Mouse (Mus musculus): ENCODE data around the gene Tuba8. TPM values are rescaled to one million over a fixed set of nuclear protein-coding genes. Genes with fewer than 3 reads are reported as not detected.
A peak's percentile ranks its signal among the peaks of the same experiment; 100 is the strongest.

Gene Tuba8
- polyA plus RNA-seq, 1 experiment from 2014 or later = 5.4 TPM

DNA sequence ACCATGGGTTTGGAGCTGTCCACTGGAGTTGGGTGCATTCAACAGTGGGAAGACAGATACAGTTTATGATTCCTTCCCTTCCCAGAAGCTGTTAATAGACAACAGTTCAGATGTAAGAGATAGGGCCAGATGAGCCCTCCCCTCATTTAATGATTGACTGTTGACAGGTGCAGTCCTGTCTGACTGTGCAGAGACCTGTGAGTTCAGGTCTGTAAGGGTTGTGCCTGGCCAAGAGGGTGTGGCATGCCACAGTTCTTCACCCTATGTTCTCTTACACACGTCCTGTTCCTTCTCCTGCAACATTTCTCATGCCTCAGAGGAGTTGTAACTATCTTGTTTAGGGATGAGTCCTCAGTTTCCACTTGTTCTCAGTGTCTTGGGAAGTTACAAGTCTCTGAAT is 22.2 kb downstream of the Tuba8 start:
- Histone ChIP-seq H3K9me3 (replicated peaks) (no peaks in the 10 kb centered on the region), H3K4me2 (no peak overlapping the region), H3K9ac (no peak overlapping the region), H3K27me3 (no peaks in the 10 kb centered on the region), H3K4me3 (replicated peaks) (no peak overlapping the region), H3K36me3 (replicated peaks) (no peaks in the 10 kb centered on the region), H3K27ac (replicated peaks) (no peak overlapping the region), H3K4me1 (replicated peaks) (peaks cover 4% of the 10 kb centered on the region; the same call in 1 of the 2 replicates)
- no peak for ATAC-seq (ENCODE audit: insufficient read depth)
- 42% methylated on average over 1 of the region's 1 CpGs for WGBS (ENCODE audit: insufficient replicate concordance)

DNA sequence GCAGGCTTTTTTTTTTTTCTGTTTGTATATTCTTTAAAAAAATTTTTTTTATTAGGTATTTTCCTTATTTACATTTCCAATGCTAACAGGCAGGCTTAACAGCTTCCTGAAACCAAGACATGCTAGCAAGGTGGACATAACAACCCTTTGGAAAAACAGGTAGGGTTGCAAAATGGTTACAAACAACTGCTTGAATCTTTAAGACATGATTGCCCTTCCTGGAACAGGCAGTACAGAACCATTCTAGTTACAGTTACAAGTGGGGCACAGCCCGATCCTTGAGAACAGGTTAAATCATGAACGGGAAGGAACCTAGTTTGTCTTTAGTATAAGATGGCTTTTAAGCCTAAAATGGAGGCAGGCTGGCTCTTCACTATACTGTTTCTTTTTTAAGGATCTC is 25.9 kb downstream of the Tuba8 start:
- 60% methylated on average over 2 of the region's 2 CpGs for WGBS (ENCODE audit: insufficient replicate concordance)
- H3K27me3 ChIP-seq = no peaks in the 10 kb centered on the region

DNA sequence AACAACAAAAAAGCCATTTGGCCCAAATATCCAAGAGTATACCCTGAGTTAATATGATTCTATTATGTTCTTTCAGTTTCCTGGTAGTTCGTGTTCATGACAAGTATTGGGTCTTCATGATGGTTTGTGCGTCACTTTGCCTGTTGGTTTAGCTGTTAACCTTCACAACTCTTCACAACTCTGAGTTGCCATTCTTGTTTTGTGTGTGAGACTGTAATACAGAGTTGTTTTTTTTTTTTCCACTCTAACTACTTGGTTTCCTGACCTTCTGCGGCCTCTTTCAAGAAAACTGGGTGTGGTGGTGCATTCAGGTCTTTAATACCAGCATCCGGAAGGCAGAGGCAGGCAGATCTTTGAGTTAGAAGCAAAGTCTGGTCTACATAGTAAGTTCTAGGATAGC is 27.7 kb downstream of the Tuba8 start:
- no peak for ATAC-seq (ENCODE audit: insufficient read depth)
- Histone ChIP-seq H3K4me1 (replicated peaks) (peaks cover 9% of the 10 kb centered on the region; the same call in 1 of the 2 replicates), H3K4me3 (replicated peaks) (no peak overlapping the region), H3K27ac (replicated peaks) (no peak overlapping the region), H3K36me3 (replicated peaks) (no peaks in the 10 kb centered on the region), H3K4me2 (no peak overlapping the region), H3K9ac (no peak overlapping the region), H3K9me3 (replicated peaks) (no peaks in the 10 kb centered on the region), H3K27me3 (no peaks in the 10 kb centered on the region; the same call in 1 of the 2 replicates)
- 80% methylated on average over 4 of the region's 4 CpGs for WGBS (ENCODE audit: insufficient replicate concordance)

More for the DNA sequence above, 25.9 kb downstream of the Tuba8 start:
- Histone ChIP-seq H3K4me2 (no peak overlapping the region), H3K4me3 (replicated peaks) (no peak overlapping the region), H3K27ac (replicated peaks) (no peak overlapping the region), H3K4me1 (replicated peaks) (peaks cover 6% of the 10 kb centered on the region; the same call in 1 of the 2 replicates), H3K9ac (no peak overlapping the region), H3K9me3 (replicated peaks) (no peaks in the 10 kb centered on the region), H3K36me3 (replicated peaks) (no peaks in the 10 kb centered on the region)
- ATAC-seq (ENCODE audit: insufficient read depth) = no peak

DNA sequence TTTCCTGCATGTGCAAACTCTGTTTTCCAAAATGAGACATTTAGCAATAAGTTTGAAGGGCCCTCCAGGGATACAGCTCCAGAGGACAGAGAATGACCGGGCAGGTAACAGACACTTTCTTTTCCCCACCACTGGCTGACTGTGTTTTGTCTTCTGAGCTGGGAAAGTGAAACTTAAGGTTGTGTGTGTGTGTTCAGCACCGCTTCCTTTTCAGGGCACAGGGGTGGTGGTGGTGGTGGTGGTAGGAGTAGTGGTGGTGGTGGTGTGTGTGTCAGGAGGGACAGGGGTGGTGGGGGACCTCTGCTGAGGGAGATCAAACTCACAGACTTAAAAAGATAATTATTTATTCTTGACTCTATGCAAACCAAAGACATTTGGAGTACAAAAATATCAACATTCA is 31.3 kb downstream of the Tuba8 start:
- H3K9me3 ChIP-seq (replicated peaks) = no peaks in the 10 kb centered on the region
- 46% methylated on average over 2 of the region's 2 CpGs for WGBS (ENCODE audit: insufficient replicate concordance)
- no peaks in the 10 kb centered on the region; the same call in 1 of the 2 replicates for H3K27me3 ChIP-seq
- ATAC-seq (ENCODE audit: insufficient read depth) = no peak
- H3K4me2 ChIP-seq = no peak overlapping the region
- H3K4me3 ChIP-seq (replicated peaks) = no peak overlapping the region
- H3K4me1 ChIP-seq (replicated peaks) = peaks cover 35% of the 10 kb centered on the region
- no peaks in the 10 kb centered on the region for H3K36me3 ChIP-seq (replicated peaks)
- no peak overlapping the region for H3K9ac ChIP-seq
- no peak overlapping the region for H3K27ac ChIP-seq (replicated peaks)

DNA sequence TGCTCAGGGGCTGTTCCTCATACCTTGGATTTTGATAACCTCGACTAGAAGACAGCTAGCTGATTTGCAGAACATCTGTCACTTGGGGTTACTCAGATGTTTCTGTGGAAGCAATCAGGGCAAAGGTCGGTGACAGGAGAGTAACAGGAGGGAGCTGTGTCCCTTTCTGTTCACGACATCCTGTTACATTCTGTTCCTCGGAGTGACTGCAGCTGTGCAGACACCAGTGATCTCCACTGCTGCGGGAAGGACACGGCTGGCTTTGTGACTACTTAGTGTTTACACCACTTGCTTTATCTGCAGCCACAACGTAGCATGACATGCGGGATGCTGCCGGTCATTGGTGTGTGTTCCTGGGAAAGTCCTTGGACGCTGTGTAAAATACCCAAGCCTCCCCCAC is 32.7 kb downstream of the Tuba8 start:
- no peak overlapping the region for H3K4me2 ChIP-seq
- H3K27me3 ChIP-seq = peaks cover 4% of the 10 kb centered on the region; the same call in 1 of the 2 replicates
- H3K27ac ChIP-seq (replicated peaks) = no peak overlapping the region
- H3K9me3 ChIP-seq (replicated peaks) = no peaks in the 10 kb centered on the region
- ATAC-seq (ENCODE audit: insufficient read depth) = no peak
- H3K4me1 ChIP-seq (replicated peaks) = peaks cover 47% of the 10 kb centered on the region
- 45% methylated on average over 10 of the region's 10 CpGs for WGBS (ENCODE audit: insufficient replicate concordance)
- H3K4me3 ChIP-seq (replicated peaks) = no peak overlapping the region
- no peaks in the 10 kb centered on the region for H3K36me3 ChIP-seq (replicated peaks)
- no peak overlapping the region for H3K9ac ChIP-seq

DNA sequence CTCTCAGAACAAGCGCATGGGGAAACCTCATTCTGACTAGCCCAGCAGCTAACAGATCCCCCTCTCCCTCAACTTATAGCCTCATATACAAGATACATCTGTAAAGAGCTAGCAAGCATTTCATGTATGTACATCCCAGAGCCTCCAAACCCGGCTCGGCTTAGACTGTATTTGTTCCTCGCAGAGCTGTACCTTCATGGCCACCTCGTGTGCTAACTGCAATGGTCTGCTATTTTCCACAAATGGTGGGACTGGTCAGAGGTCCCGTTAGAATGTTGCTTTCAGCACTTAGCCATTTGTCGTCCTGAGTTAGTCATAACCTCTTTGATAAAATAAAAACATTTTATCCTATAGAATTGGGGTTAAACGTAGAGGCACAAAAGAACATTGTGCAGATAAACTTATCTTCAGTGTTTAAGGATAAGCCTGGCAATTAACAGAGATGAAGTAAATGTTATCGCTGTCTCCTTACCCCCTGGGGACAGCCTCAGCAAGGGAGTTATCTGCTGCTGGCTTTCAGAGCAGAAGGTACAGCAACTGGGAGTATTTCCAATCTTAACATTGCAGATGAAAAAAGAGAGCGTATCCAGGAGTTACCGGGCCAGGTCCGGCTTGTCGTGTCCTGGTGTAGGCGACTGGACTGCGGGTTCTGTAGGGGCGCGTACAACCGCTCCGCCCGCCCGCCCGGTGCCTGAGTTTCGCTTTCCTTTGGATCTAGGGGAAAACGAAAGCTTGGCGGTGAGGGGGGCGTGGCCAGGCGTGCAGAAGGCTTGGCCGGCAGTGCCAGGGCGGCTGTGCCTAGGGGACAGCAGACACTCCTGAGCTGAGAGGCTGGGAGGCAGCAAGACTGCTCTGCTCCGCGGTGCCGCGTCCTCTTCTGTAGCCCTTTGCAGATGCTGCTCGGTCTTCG is 34.9 kb downstream of the Tuba8 start, which contains the start of gene Usp18:
Usp18 (plus strand) TSS at position 780 of the 910 bp plus-strand sequence.
- no peaks in the 10 kb centered on the region for H3K9me3 ChIP-seq (replicated peaks)
- peaks cover 4% of the 10 kb centered on the region; the same call in 1 of the 2 replicates for H3K27me3 ChIP-seq
- H3K36me3 ChIP-seq (replicated peaks) = no peaks in the 10 kb centered on the region
- H3K4me3 ChIP-seq (replicated peaks) = peak within 1 kb of the TSS; percentile 73
- H3K4me2 ChIP-seq = peak within 1 kb of the TSS; percentile 78
- WGBS (ENCODE audit: insufficient replicate concordance) = 3% methylated on average over 35 of the region's 35 CpGs
- peak; percentile 88 for ATAC-seq (ENCODE audit: insufficient read depth)
- H3K4me1 ChIP-seq (replicated peaks) = peaks cover 52% of the 10 kb centered on the region
- peak within 1 kb of the TSS; percentile 83 for H3K27ac ChIP-seq (replicated peaks)
- peak within 1 kb of the TSS; percentile 65 for H3K9ac ChIP-seq

DNA sequence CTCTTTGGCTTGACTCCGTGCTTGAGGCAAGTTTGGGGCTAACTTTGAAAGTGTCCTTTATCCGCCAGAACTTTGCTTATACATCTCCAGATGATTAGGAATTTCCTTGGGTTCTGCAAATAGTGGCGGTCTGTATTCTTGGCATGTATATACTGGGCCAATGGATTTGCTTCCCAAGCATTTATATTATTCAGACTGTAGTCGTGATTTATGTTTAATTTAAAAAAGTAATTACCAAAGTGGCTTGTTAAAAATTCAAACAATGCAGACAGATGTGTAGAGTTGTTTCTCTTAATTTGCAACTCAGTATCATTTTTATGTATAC is 35.5 kb downstream of the Tuba8 start:
- peak overlapping the region; percentile 83 for H3K27ac ChIP-seq (replicated peaks)
- no peaks in the 10 kb centered on the region for H3K36me3 ChIP-seq (replicated peaks)
- peaks cover 4% of the 10 kb centered on the region; the same call in 1 of the 2 replicates for H3K27me3 ChIP-seq
- H3K4me1 ChIP-seq (replicated peaks) = peaks cover 53% of the 10 kb centered on the region
- WGBS (ENCODE audit: insufficient replicate concordance) = 11% methylated on average over 4 of the region's 4 CpGs
- ATAC-seq (ENCODE audit: insufficient read depth) = peak; percentile 8
- peak overlapping the region; percentile 65 for H3K9ac ChIP-seq
- H3K9me3 ChIP-seq (replicated peaks) = no peaks in the 10 kb centered on the region
- peak overlapping the region; percentile 73 for H3K4me3 ChIP-seq (replicated peaks)
- peak overlapping the region; percentile 78 for H3K4me2 ChIP-seq

DNA sequence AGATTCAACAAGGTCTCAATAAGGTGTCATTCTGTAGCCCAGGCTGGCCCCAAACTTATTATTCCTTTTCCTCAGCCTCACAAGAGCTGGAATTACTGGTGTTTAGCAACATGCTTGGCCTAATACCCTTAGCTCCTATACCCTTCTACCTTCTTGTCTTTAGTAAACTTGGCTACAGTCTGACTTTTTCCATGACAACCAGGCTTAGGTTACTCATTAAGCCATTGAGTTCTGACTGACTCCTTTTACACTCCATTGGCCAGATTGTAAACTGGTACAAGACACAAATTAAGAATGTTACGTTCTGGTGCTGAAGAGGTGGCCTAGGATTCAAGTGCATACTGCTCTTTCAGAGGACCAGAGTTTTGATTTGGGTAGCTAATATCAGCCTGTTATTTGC is 39.9 kb downstream of the Tuba8 start:
- Histone ChIP-seq H3K9me3 (replicated peaks) (no peaks in the 10 kb centered on the region), H3K36me3 (replicated peaks) (no peaks in the 10 kb centered on the region; the same call in 1 of the 2 replicates), H3K4me2 (no peak overlapping the region), H3K9ac (no peak overlapping the region), H3K27me3 (0 out of 2 replicates have a peak, but pooled peaks cover 4% of the 10 kb centered on the region), H3K4me3 (replicated peaks) (no peak overlapping the region), H3K27ac (replicated peaks) (no peak overlapping the region), H3K4me1 (replicated peaks) (peaks cover 37% of the 10 kb centered on the region)
- no peak for ATAC-seq (ENCODE audit: insufficient read depth)
- WGBS (ENCODE audit: insufficient replicate concordance) = 61% methylated on average over 1 of the region's 1 CpGs

DNA sequence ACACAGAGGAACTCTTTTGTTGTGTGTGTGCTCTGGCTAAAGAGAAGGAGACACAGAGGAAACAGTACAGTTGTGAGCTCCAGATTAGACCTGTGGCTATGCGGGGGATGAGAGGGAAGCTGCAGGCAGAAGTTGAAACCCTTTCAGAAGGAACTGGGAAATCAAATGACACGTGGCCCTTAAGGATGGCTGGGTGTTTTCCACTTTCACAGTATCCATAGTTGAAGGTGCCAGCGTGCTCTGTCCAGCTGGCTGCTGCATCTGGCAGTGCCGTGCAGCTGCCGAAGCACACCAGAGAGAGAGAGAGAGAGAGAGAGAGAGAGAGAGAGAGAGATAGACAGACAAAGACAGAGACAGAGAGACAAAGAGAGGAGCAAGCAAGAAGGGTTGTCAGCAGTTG is 40.8 kb downstream of the Tuba8 start:
- Histone ChIP-seq H3K27ac (replicated peaks) (no peak overlapping the region), H3K36me3 (replicated peaks) (no peaks in the 10 kb centered on the region; the same call in 1 of the 2 replicates), H3K4me2 (no peak overlapping the region), H3K9ac (no peak overlapping the region), H3K9me3 (replicated peaks) (no peaks in the 10 kb centered on the region), H3K27me3 (0 out of 2 replicates have a peak, but pooled peaks cover 4% of the 10 kb centered on the region), H3K4me1 (replicated peaks) (peaks cover 31% of the 10 kb centered on the region), H3K4me3 (replicated peaks) (no peak overlapping the region)
- ATAC-seq (ENCODE audit: insufficient read depth) = no peak
- 28% methylated on average over 5 of the region's 5 CpGs for WGBS (ENCODE audit: insufficient replicate concordance)

DNA sequence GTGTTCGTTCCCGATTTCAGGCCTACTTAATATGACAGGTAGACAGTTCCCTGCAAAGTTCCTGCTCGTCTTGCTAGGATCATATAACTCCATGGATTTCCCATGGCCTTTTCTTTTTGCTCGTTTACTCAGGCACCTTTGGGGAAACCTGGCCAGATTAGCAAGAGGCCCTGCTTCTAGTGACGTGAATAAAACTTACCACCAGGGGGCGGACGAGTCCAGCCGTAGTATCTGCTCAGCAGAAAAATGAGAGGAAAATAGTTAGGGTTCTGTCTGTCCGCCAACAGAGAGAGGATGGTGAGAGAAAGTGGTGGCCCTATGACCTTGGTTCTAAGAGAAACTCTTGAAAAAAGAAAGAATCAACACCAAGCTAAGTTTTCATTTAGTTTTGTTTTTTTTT is 50.1 kb downstream of the Tuba8 start:
- Histone ChIP-seq H3K4me3 (replicated peaks) (no peak overlapping the region), H3K4me1 (replicated peaks) (no peaks in the 10 kb centered on the region), H3K9ac (no peak overlapping the region), H3K27me3 (no peaks in the 10 kb centered on the region), H3K36me3 (replicated peaks) (0 out of 2 replicates have a peak, but pooled peaks cover 8% of the 10 kb centered on the region), H3K4me2 (no peak overlapping the region), H3K9me3 (replicated peaks) (no peaks in the 10 kb centered on the region), H3K27ac (replicated peaks) (no peak overlapping the region)
- 22% methylated on average over 9 of the region's 9 CpGs for WGBS (ENCODE audit: insufficient replicate concordance)
- no peak for ATAC-seq (ENCODE audit: insufficient read depth)

DNA sequence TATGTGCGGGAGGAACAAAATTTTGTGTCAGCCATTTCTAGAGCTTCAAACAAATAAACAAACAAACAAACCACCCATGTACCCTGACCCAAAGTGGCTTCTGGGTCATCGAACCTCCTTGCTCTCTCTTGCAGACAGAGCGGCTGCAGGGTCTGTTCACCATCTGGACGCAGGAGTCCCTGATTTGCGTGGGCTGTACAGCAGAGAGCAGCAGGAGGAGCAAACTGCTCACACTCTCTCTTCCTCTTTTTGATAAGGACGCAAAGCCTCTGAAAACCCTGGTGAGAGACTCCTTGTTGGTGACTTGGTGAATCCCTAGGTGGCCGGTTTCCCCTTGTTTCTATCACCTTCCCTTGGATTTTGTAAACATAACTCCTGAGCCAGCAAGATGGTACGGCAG is 50.7 kb downstream of the Tuba8 start:
- no peaks in the 10 kb centered on the region for H3K4me1 ChIP-seq (replicated peaks)
- no peak for ATAC-seq (ENCODE audit: insufficient read depth)
- no peaks in the 10 kb centered on the region for H3K9me3 ChIP-seq (replicated peaks)
- H3K27ac ChIP-seq (replicated peaks) = no peak overlapping the region
- H3K36me3 ChIP-seq (replicated peaks) = 0 out of 2 replicates have a peak, but pooled peaks cover 15% of the 10 kb centered on the region
- H3K4me3 ChIP-seq (replicated peaks) = no peak overlapping the region
- no peaks in the 10 kb centered on the region for H3K27me3 ChIP-seq
- WGBS (ENCODE audit: insufficient replicate concordance) = 45% methylated on average over 8 of the region's 8 CpGs
- H3K9ac ChIP-seq = no peak overlapping the region
- H3K4me2 ChIP-seq = no peak overlapping the region

Measured in liver, embryonic 15.5 days (tissue).